Mouse (Mus musculus) c-Kit-positive CD71-positive TER-119-negative erythroid progenitor cells, embryonic 14.5 days (primary cell): ENCODE data around the gene Gm12666.
"Not testable (repeated sequence)": the region's sequence is repeated elsewhere in the genome, so short reads cannot be mapped to it uniquely, and the experiment has no call there.

Source experiments
- DNase-seq: peaks from one replicate; pipeline ENCODE4 v3.0.0-alpha.2; 2013; ENCODE audit warnings: low read depth

Gm12666 gene

DNA sequence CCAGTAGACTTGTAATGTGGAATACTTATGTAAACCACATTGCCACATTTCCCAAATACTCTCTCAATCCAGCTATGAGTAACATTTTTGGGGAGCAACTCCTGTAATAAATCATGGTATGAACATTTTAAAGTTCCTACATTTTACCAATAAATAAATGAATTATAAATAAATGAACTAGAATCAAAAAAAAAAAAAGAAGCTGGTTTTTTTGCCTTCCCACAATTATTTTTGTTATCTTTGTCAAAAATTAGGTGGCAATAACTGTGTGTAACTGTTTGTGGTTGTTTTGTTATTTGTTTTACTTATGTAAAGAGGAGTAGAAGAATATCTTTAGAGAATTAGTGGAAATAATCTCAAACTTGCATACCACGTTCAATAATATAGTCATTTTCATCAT is at the start of gene Gm12666:
Gene Gm12666 (minus strand): TSS at position 101 of the 400 bp plus-strand sequence.
- not testable (repeated sequence) for DNase-seq

DNA sequence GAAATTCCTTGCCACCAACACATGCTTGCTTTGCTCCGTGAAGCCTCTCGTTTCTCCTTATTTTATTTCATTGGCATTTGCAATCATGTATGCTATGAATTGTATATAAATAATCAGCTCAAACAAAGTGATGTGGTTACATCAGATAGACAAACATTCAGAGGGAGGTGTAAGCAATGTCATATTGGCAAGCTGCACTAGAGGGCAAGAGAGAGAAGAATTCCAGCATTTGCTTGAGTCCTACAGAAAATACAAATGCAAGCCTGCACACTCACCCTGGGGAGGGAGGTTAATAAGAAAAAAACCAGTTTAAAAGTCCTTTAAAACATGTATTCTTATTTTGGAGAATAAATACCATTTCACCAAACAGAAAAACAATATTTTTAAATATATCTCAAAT is 34.8 kb upstream of the Gm12666 start:
- DNase-seq: no peak

DNA sequence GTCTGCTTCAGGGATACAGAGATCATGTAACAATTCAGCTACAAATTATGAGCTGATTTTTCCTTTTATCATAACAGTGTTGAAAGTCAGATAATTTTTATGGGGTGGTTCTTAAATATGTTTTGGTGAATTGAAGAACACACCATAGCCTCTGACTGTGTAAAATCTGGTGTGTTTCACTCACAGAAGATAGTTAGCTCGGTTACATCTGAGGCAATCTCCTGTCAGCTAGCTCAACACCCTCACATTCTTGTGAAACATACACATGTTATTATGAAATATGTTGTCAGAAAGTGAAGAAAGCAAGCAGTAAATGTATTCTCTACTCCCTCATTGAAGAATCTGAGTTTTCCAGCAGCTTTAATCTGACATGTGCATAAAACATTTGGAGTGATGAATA is 24.7 kb upstream of the Gm12666 start:
- DNase-seq: no peak

DNA sequence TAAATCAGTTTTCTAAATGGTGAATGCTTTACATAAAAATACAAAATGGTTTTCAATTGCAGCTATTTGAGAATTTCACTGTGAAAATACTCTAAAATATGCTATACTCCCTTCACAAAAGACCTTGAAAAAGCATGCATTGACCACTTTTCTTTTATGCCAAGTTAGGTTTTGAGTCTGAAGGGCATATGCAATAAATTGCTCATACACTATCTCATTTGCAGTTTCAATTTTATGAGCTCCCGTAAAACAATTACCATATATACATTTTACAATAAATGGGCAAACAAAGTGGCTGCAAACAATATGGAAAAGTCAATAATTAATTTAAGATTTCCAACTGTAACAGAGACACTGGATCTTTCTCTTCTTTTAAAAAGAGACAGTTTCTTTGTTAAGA is 38.9 kb downstream of the Gm12666 start:
- DNase-seq: no peak

DNA sequence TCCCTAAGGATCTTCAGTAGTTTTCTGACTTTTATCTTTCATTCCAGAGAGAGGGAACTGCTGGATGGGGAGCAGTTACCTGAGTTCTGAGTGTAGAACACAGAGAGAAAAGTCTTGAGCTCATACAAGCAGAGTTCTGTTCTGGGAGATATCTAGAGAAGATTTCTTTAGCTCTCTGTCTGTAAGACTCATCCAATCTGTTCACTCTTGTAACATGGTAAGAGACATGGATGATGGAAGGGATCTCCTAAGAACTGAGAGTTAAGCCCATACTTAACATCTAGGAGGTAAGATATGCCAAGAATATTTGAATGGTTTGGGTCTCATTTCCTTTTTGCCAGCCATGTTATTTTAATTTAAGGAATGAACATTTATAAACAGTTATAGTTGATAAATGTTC is 44.4 kb downstream of the Gm12666 start, which contains the start of gene Izumo3:
Gene Izumo3 (minus strand): TSS at position 101 of the 400 bp plus-strand sequence.
- no peak for DNase-seq
